Mouse (Mus musculus): ENCODE measurements around the gene Tle2.

- TF ChIP-seq CTCF (IDR thresholded peaks at IDR 0.05 in 2 of 3, conservative IDR thresholded peaks at IDR 0.05 in 1 of 3; ENCODE audit: control insufficient read depth in 1 of 3, insufficient read depth in 1 of 3, low read depth in 2 of 3, low read length in 3 of 3, poor library complexity in 1 of 3, severe bottlenecking in 1 of 3) = no peak
- no peak for TF ChIP-seq POLR2A (IDR thresholded peaks at IDR 0.05; ENCODE audit: control insufficient read depth in 1 of 2, insufficient read depth in 1 of 2, low read depth in 1 of 2, low read length in 2 of 2, poor library complexity in 1 of 2)
- TF ChIP-seq NRF1 (IDR thresholded peaks at IDR 0.05; ENCODE audit: insufficient read depth, low read depth, low read length, poor library complexity, severe bottlenecking) = no peak
- TF ChIP-seq ZKSCAN1 (IDR thresholded peaks at IDR 0.05; ENCODE audit: low read depth, low read length) = no peak
- no peak for TF ChIP-seq GATA1 (IDR thresholded peaks at IDR 0.05; ENCODE audit: low read depth, low read length)
- no peak for TF ChIP-seq USF1 (IDR thresholded peaks at IDR 0.05; ENCODE audit: low read depth, low read length)
- no peak for TF ChIP-seq EP300 (IDR thresholded peaks at IDR 0.05; ENCODE audit: low read depth in 1 of 2, low read length in 2 of 2)
Measured at GRCm38 (mm10) chr10:81572975-81573374, 1.4 kb upstream of the Tle2 start.

Measured in MEL (cell line).